Mouse (Mus musculus) inflammation-experienced regulatory T-cells, adult 6 months (primary cell): ENCODE measurements around the gene Ebf1. TPM values are rescaled to one million over a fixed set of nuclear protein-coding genes. Genes with fewer than 3 reads are reported as not detected.
"Not testable (repeated sequence)": the region's sequence is repeated elsewhere in the genome, so short reads cannot be mapped to it uniquely, and the experiment has no call there.

Experiments used
- ATAC-seq: one replicate; pipeline ENCODE4 v1.8.0; 2017
- polyA plus RNA-seq, 3 experiments: library from polyadenylated mRNA; unstranded; fragments of 100-300 nt; shearing (Covaris generic); gene quantifications; one replicate each; pipeline ENCODE4 v1.2.1; 2017

Gene Ebf1
- polyA plus RNA-seq, result 1 to 10 TPM in 2 of 3 experiments, under 1 TPM in 1; 0.19 to 1.8 (median 1.8) TPM

DNA sequence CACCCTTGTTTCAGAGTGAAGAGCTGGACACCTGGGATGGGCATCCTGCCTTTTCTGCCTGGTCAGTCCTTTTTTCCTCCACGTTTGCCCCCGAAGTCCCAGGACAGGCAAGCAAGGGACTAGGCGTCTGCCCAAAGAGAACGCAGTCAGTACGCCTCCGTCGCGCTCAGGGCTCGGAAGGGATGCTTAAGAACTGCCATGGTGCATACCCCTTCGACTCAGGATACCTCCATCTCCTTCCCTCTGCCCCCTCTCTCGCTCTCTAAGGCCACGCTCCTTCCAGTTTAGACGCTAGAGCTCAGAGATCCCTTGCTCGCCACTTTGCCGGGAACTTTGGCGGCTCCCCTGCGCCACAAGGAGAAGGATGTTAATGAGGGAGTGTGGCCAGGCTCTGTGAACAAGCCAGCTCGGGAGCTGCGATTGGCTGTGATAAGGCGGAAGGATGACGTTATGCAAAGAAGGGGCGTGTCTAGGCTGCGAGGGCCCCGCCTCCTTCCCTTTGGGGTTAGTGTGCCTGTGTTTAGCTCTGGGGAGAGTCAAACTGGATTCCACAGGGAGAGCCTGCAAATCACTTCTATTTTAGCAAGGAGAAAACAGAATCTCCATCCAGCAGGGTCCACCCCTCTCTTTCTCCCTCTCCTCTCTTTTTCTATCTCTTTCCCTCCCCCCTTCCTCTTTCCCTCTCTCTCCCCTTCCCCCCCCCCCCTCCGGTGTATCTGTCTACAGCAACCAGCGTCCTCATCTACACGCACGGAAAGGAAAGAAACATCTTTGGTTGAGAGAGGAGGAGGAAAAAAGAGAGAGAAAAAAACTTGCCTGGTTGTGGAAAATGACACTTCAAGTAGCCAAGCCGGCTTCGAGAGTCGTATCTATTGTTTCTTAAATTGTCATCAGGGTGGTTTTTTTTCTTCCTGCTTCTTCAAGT is at the start of gene Ebf1:
Gene Ebf1, plus strand, starts transcription at position 530 of the 925 bp plus-strand sequence.
- peak; percentile 69 for ATAC-seq

DNA sequence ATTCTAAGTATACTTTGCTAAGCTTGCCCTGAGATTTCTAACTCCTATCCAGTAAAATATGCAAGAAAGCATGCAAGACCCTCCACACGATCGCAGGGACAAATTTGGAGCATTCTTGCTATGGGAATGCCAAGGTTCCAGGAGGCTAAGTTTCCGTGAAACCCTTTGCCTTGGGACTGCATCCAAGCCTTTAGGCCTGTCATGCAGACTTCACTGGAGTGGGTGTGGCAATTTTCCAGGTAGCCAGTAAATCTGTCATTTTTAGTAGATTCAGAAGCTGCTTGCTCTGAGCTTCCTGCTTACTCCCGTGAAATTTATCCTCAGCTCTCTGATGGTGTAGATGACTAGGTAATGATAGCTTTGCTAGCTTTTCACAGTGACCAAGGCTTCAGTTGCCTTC is 46.8 kb upstream of the Ebf1 start:
- not testable (repeated sequence) for ATAC-seq

GRCm38 (mm10) chr11:44572781-44573180 is 44.3 kb upstream of the Ebf1 start:
- no peak for ATAC-seq

DNA sequence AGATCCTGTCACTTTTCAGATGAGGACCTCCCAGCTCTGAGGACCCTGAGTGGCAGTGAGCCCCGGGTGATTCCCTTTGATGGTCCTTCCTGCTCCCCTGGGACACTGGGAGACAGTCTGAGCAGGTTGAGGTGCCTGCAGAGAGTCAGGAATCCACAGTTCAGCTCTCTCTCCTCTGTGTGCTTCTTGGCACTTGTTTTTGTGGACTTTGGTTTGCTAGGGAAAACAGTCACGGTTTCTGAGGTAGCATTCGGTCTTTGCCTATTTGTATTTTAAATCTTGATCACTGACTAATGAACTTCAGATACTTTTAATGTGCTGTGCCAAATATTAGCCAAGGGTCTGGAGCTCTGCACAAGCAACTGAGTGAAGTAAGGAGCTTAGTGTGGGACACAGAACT is 43.7 kb upstream of the Ebf1 start:
- ATAC-seq, result no peak

DNA sequence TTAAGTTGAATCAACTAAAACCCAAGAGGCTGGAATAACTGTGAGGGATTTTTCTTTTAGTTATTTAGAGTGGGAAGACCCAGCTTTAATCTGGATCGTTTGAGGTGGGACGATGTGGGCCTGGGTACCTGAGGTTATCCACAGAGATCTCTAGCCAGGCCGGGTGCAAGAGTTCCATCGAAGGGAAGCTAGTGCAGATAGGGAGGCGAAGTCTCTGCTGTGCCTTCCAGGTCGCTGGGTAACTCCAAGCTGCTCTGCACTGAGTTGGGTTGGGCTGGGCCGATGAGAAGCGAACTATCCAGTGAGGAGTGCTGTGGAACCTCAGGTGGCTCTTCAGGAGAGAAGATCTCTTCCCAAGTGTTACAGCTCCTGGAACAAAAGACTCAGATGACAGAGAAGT is 42.7 kb upstream of the Ebf1 start:
- no peak for ATAC-seq

- no peak for ATAC-seq
These were observed 42.3 kb upstream of the Ebf1 start for GRCm38 (mm10) chr11:44574820-44575219.

GRCm38 (mm10) chr11:44577911-44578310 is 39.2 kb upstream of the Ebf1 start:
- no peak for ATAC-seq

GRCm38 (mm10) chr11:44581277-44581683 is 35.8 kb upstream of the Ebf1 start:
- ATAC-seq, result peak; percentile 93

DNA sequence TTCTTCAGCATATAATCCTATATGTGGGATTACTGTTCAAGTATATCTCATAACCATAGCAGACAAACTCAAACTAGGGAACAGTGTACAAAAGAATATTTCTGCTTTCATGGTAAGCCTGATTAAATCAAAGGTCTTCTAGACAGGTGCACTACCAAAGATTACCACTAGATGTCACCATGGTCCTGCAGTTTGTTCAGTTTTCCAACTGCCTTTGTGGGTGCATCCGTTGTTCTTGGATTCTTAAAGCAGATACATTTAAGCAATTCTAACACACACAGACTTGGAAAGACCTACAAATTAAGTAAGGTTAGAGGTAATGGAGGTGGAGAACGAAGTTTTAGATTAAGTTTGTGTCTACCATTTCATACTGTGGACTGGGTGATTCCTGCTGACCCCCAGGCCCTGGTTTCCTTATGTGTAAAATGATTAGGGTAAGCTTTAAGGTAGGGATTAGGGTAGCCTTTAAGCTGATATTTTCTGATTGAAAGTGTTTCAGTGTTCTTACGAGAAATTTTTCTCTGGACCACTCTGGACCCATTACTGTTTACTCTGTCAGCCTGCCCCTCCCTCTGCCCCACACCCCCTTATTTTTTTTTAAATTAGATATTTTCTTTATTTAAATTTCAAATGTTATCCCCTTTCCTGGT is 30.9 kb upstream of the Ebf1 start:
- no peak for ATAC-seq

- no peak for ATAC-seq
These were observed 24.1 kb upstream of the Ebf1 start for GRCm38 (mm10) chr11:44593016-44593415.

DNA sequence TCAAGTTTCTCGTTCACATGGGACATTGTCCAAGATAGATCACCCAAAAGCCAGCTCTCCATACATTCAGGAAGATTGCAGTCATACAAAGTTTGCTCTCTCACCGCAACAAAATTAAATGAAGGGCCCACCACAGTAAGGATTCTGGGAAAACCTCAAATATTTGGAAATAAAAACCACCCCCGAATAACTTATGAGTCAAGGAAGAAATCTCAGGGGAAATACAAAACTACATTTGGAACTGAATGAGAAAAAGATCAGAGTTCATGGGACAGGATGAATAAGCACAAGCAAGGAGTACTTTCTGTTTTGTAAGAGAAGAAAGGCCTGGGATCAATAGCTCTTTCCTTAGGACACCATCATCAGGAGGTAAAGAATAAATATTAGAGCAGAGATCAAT is 22.3 kb upstream of the Ebf1 start:
- no peak for ATAC-seq

DNA sequence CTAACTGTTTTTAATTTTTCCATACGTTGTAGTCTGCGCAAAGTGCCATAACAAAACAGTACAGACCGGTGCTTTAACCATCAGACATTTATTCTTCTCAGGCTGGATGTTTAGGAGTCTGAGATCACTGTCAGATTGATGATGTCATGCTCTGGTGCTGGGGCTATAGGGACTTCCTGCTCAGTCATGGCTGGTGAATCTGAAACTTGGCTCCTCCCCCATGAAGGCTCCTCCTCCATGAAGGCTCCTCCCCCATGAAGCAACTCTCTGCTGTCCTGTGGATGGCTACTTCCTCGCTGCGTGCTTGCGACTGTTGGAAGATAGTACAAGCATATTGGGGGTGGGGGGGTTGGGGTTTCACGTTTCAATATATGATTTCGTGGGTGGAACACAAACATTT is 10.2 kb upstream of the Ebf1 start:
- ATAC-seq, result no peak

GRCm38 (mm10) chr11:44608646-44609045 is 8.5 kb upstream of the Ebf1 start:
- ATAC-seq, result no peak

- ATAC-seq, result no peak
These were observed 5.9 kb upstream of the Ebf1 start for GRCm38 (mm10) chr11:44610971-44611781.

DNA sequence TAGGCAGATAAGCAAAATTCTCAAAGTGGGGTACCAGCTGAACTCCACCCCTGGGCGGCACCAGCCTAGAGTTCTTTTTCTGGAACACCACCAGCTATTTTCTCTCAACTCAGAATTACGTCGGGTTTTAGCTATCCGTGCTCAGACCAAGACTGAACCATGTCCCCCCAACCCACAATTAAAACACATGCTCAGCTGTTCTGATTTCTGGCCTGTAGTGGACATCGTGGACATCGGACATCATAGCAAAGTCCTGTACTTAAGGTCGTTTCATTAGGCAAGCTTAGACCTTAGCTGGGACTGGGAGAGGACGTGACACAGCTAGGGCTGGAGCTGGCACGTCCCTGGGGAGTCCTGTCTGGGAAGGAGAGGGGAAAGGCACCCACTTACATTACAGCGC is 5.0 kb upstream of the Ebf1 start:
- ATAC-seq, result no peak

- ATAC-seq, result no peak
These were observed 4.3 kb upstream of the Ebf1 start for GRCm38 (mm10) chr11:44612681-44613410.

DNA sequence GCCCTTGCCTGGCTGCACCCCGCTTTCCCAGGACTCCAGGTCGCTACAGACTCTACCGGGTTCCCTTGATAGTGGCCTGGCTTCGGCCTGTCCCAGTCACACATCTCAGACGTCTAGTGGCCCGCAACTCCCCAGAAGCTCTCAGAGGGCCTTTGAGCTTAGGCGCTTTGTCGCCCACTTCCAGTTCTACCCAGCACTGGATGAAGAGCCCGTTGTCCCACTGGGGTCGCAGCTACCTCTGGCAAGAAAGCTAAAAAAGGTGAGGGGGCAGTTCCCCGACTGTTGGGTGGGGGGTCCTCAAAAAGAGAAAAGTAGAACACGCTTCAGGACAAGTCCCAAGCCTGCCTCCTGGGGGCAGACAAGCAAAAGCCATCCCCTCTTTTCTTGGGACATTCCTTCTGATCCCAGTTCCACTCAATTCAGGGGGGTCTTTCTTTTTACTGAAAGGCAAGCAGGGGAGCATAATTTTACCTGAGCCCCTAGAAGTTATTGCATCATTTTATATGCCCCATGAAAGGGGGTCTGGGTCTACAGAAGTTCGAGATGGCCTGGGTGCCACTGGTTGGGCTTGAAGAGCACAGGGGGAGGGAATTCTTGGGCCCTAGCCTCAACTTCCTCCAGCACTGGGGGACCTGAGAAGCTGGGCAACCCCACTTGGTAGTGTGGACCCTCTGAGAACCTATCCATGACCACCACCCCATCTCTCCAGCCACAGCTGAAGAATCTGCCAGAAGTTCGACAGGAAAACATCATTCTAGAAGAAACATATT is 3.5 kb upstream of the Ebf1 start:
- no peak for ATAC-seq

GRCm38 (mm10) chr11:44616078-44616787 is 884 bp upstream of the Ebf1 start:
- no peak for ATAC-seq

DNA sequence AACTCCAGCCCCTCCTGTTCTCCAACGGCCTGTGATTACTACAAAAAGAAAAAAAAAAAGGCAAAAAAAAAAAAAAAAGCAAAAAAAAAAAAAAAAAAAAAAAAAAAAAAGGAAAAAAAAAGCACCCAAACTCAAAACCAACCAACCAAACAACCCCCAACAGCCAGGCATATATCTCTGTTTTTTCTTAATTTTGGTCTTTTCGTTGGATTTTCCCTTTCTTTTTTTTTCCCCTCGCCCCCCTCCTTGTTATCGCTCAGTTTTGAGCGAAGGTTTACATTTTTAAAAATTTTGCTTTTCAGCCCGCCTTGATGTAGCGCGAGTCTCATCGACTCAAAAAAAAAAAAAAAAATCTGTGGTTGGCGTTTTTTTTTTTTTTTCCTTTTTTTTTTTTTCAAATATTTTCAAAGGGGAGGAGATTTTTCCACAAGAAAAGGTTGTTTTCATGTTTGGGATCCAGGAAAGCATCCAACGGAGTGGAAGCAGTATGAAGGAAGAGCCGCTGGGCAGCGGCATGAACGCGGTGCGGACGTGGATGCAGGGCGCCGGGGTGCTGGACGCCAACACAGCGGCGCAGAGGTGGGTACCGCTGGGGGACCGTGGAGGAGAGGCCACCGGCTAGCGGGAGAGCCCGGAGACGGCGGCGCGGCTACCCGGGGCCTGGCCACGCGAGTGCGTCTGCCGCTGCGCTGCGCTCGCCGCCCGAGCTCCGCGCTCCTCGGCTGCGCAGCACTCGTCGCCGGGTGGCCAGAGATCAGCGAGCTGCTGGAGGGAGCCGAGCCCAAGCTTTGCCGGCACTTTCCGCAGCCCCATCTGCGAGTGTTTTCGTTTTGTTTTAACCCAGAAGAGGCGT is 843 bp downstream of the Ebf1 start:
- no peak for ATAC-seq
